Mouse (Mus musculus) heart, adult 18-20 months (tissue): ENCODE measurements at regions not wholly inside any gene's neighbourhood (a gene's known extent, or its start where the extent isn't known, plus 50 kb on each side); places are given as distances from the start of the nearest gene placed in this dataset.
A peak's percentile ranks its signal among the peaks of the same experiment; 100 is the strongest.

Experiments used
- DNase-seq, 2 experiments: peaks; one replicate each; pipeline ENCODE4 v3.0.0; 2021 to 2022; ENCODE audit warnings: mixed read lengths in 1 of 2

GRCm38 (mm10) chr13:112130220-112130619 is 158.0 kb upstream of the Ankrd55 start:
- no peak for DNase-seq

DNA sequence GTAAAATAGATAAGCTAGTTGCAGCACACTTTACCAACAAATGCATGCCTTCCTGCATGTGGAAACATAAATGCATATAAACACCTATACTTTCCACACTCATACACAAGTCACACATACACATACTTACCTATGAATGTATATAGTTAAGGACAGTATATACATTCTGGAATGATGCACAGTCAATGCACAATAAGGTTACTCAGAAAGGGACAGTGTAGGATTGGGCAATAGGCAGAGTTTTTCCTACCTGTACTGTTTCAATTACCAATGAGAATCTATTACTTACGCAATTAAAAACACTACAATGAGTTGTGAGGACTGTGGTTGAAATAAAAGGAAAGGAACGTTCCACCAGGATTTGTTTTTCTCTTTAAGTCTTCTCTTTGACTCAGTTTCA is 157.5 kb upstream of the Ankrd55 start:
- no peak for DNase-seq

- no peak for DNase-seq
Measured at GRCm38 (mm10) chr13:112131191-112131590, 157.1 kb upstream of the Ankrd55 start.

- DNase-seq, result no peak
Measured at GRCm38 (mm10) chr13:112133736-112134135, 154.5 kb upstream of the Ankrd55 start.

GRCm38 (mm10) chr13:112134701-112135100 is 153.6 kb upstream of the Ankrd55 start:
- DNase-seq, result no peak

DNA sequence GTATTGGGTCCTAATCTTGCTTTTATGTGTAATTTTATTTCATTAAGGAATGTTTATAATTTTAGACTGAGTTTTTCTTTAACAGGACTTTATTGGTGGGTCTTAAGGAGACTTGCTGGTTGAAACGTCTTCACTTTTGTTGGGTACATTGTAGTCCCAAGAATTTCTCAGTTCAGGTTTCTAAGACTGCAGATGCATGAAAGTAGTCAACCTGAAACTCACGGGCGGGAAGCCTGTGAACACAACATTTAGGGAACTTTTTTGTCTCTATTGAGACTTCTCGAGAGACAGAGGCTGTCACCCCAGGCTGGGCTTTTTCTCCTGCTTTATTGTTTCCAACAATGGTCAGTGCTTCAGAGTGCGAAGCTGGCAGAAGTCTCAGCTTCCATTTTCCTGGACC is 152.5 kb upstream of the Ankrd55 start:
- no peak for DNase-seq

GRCm38 (mm10) chr13:112136850-112137249 is 151.4 kb upstream of the Ankrd55 start:
- no peak for DNase-seq

DNA sequence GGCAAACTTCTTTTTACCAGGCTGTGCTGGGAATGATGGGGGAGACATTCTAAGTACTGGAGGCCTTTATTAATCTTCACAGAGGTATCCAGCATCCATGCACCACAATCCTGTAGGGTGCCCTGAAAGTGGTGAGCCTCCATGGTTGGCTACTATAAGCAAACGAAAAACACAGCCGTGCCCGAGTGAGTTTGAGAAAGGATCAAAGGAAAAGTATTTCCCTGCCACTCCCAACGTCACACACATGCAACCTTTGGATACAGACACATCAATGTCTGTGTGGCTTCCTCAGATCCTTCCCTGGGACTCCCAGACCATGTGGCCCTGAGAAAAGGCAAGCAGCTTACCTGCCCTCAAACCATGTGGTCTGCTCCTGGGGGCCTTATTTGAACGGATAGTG is 147.4 kb upstream of the Ankrd55 start:
- no peak for DNase-seq

DNA sequence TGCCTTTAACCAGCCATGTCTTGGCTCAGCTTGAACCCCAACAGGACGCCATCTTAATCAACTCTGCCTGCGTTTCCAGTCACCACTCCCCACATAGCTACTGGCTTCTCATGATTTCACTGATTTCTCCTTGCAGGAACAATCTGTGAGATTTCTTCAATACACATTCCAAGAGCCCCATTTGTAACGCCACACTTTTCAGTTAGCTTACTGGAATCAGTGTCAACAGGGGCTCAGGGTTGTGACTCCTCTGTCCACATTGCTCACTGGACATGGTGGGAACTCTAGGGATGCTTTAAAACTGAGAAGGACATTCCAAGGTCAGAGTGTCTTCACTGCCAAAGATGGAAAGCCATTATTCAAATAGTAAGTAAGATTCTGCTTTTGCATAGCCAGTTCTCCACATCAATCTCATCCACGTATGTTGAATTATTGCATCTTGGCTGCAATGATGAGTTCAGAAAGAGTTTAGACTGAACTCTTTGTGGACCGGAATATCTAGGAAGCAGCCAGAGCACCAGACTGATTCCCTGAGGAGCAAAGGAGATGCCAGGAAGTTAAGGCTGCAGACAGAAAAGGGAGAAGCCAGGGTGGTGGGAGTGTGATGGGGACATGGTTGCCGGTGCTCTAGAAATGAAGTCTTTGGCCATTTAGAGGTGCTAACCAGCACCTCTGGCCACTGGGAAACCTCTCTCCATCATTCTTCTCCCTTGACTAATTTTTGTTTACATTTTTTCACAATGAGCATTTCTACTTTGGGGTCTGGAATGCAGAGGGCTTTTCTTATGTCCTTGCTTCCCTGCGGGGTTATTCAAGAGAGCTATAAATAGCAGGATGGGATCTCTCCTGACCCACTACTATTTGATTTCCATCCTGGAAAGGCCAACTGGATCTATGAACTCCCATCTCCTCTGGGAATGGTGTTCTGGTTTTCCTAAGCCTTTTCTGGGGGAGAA is 143.6 kb upstream of the Ankrd55 start:
- no peak for DNase-seq

GRCm38 (mm10) chr13:112152614-112153550 is 135.4 kb upstream of the Ankrd55 start:
- peak; percentile 53 to 62 for DNase-seq

DNA sequence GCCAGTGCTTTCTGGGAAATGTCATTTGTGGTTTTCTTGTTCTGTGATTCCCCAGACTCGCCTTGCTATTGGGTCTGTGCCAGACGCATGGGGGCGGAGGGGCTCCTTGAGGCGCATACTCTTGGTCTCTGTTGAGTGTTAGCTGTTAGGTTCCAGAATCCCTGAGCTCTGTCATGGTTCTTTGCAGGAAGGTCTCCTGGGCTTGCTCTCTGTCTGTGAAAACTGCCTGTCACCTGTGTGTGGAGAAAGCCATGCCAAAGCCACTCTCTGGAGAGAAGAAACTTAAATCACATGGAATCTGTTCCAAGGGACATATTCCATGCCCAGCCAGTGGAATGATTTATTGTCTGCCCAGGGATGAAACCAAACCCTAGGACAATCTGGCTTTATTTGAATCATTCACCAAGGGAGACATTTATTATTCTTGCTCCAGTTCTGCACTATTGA is 134.5 kb upstream of the Ankrd55 start:
- DNase-seq, result peak in 1 of 2 experiments; percentile 30

- DNase-seq, result no peak
Measured at GRCm38 (mm10) chr13:112159430-112160172, 128.7 kb upstream of the Ankrd55 start.

GRCm38 (mm10) chr13:112160173-112160641 is 128.0 kb upstream of the Ankrd55 start:
- DNase-seq, result peak; percentile 53 to 80

DNA sequence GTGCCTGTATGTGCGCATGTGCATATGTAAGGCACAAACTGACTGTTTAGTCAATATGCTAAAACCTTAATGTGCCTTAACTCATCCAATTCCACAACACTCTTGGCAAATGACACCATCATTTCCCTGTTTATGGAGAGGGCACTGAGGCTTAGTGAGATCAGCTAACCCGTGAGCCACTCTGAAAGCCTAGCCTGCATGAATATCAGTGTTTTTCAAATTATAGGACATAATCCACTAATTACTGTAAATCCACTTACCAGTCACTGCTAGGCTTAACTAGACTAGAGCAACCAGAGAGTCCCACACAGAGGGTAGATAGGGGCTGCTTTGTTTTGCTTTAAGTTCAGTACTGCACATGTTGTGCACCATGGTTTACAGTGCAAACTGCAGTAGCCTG is 127.5 kb upstream of the Ankrd55 start:
- DNase-seq, result no peak

GRCm38 (mm10) chr13:112161886-112162285 is 126.4 kb upstream of the Ankrd55 start:
- DNase-seq, result no peak

- DNase-seq, result no peak
Measured at GRCm38 (mm10) chr13:112165921-112166320, 122.3 kb upstream of the Ankrd55 start.

DNA sequence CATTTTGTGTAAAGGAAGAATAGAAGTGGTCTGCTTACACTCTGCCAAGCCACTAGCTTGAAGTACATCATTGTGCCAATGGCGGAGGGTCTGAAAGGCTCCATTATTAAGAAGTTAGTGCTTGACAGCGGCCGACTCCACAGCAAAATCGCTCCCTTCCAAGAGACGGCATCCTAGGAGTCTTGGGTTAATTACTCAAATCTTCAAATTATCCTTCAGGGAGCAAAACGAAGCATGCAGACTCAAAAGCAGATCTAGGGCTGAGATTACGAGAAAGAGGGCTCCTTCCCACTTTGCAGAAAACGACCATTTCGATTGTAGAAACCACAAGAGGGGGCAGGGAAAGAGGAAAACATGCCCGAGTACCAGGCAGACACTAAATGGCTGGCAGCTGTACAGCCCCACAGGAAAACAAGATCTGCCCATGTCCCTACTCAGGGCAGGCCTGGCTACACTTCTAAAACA is 121.9 kb upstream of the Ankrd55 start:
- no peak for DNase-seq

GRCm38 (mm10) chr13:112168468-112168867 is 119.8 kb upstream of the Ankrd55 start:
- no peak for DNase-seq

DNA sequence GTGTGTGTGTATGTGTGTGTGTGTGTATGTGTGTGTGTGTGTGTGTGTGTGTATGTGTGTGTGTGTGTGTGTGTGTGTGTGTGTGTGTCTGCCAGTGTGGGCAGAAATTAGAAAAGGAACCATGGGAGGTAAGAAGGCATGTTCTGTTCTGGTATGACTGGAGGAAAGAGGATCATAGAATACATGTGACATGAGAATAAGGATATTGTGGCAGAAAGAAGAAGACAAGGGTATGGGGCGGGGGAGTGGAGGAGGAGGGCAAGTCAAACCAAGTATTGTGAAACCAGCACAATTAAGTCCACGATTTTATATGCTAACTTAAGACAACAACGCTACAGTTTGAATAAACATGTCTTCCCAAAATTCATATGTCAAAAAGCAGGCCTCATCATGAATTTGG is 117.4 kb upstream of the Ankrd55 start:
- DNase-seq, result no peak

DNA sequence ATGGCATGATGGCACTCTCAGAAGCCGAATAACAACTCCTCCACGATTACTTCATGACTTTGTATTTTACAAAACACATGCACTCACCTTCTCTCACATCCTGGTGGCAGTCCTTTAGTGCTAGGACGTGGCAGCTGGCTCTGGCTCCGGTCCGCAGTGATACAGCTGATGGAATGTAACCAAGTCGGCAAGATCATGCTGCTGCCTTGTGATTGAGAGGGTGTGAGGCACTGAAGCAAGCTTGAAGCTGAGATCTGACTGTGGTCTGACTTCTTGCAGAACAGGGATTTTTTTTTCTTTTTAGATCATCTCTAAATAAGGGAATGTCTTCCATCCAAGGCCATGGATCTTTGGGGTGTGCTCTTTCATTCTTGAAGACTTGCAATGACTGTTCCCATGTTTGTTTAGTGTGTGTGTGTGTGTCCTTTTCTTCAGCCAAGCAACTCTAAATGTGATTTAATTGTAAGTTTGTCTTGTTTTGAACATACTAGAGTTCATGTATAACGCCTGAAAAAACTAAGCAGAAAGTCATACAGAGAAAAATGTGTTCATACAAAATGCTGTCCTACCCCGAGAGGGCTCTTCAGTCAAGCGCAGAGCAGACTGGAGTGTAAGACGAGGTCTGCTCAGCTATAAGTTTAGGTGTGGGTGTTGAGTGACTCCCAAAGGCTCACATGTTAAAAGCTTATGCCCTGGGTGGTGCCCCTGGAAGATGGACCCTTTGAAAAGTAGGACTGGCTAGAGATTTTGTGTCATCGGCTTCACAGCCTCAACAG is 116.1 kb upstream of the Ankrd55 start:
- peak; percentile 47 to 54 for DNase-seq

GRCm38 (mm10) chr13:112173973-112174372 is 114.3 kb upstream of the Ankrd55 start:
- no peak for DNase-seq
